ENCODE assay signal across 9 mouse cellular contexts in genomic region chr5:129164091-129164490, GRCm38 (mm10).
DNase-seq lines count a peak whose midpoint lies in the region; ATAC-seq lines count a peak whose summit lies in the region.
"Had no signal": no experiment of that assay in that cellular context is flagged by ENCODE, and none has a peak within 500 bp of the region (broad histone marks: within the 10 kb centered on the region; RNA-seq: fewer than 3 reads in every experiment).

No protein-coding gene starts in this region.

- H3K4me3 ChIP-seq in neural tube, embryonic 15.5 days (replicated peaks): no peak overlapping the region

- peaks cover 14% of the 10 kb centered on the region; the same call in 1 of the 2 replicates for H3K4me1 ChIP-seq in neural tube, embryonic 15.5 days

- H3K9me3 ChIP-seq in neural tube, embryonic 15.5 days (replicated peaks): no peaks in the 10 kb centered on the region

- ATAC-seq in neural tube, embryonic 15.5 days (ENCODE audit: low FRiP score): no peak

- no peak overlapping the region for H3K4me2 ChIP-seq in neural tube, embryonic 15.5 days

- WGBS in neural tube, embryonic 15.5 days: 25% methylated on average over 10 of the region's 10 CpGs

- peak overlapping the region; percentile 58; the same call in 1 of the 2 replicates for H3K27ac ChIP-seq in neural tube, embryonic 15.5 days (replicated peaks)
- H3K27ac ChIP-seq: liver, embryonic 14.5 days had no signal

- no peak overlapping the region for H3K9ac ChIP-seq in neural tube, embryonic 15.5 days (replicated peaks)
- H3K9ac ChIP-seq: liver, embryonic 14.5 days had no signal

- intact Hi-C loops in gastrocnemius, postnatal 14 days (cut with DNase I; ENCODE audit: low total_unique reads): no loop called here
- intact Hi-C loops in left cerebral cortex, postnatal 36 days (cut with DNase I): no loop called here

- DNase-seq in embryo, embryonic 10.5 days (ENCODE audit: low spot score): peak; percentile 69
- peak; percentile 66 for DNase-seq in gastrocnemius, postnatal 14 days
- DNase-seq in kidney, postnatal 10 days: peak; percentile 61
- no peak for DNase-seq in left cerebral cortex, postnatal 36 days (ENCODE audit: low spot score in 2 of 2)
- DNase-seq in layer of hippocampus, adult 9-11 months: no peak
- no peak for DNase-seq in right cerebral cortex, postnatal 25 days
- DNase-seq in cerebellum, postnatal 10 days: no peak

- H3K36me3 ChIP-seq in neural tube, embryonic 15.5 days: no peaks in the 10 kb centered on the region

- no peaks in the 10 kb centered on the region for H3K27me3 ChIP-seq in neural tube, embryonic 15.5 days (replicated peaks)

Comparison
In these comparisons a context has a peak if more than half of its experiments do, and no peak if none do; other contexts are left out.
1. DNase-seq: peak in embryo, embryonic 10.5 days (single experiment), gastrocnemius, postnatal 14 days (single experiment) and kidney, postnatal 10 days (single experiment); none in left cerebral cortex, postnatal 36 days (0 of 2), layer of hippocampus, adult 9-11 months (single experiment), right cerebral cortex, postnatal 25 days (single experiment) and cerebellum, postnatal 10 days (0 of 2).